Mouse (Mus musculus): ENCODE measurements around the gene Dnah10. TPM values are rescaled to one million over a fixed set of nuclear protein-coding genes. Genes with fewer than 3 reads are reported as not detected.

The Dnah10 gene
- polyA plus RNA-seq, 1 experiment from 2014 or later, result 0.18 TPM

DNA sequence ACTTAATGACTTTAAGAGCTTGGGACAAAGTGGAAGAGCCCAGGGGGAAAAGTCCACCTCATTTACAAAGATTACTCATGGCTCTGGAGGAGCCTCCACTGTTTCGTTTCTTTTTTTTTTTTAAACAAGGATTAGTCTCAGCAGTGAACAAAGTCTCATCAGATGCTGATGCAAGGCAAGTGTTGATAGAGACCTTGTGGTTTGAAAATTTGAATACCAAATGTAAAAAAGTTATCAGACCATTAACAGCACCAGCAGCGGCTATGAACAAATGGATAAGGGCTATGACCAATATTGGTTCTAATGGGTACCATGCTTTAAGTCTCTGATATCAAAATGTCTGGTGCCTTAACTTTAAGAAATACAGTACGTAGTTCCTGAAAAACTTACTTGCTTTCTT, 124.1 kb downstream of the Dnah10 start:
- 71% methylated on average over 3 of the region's 3 CpGs for WGBS

DNA sequence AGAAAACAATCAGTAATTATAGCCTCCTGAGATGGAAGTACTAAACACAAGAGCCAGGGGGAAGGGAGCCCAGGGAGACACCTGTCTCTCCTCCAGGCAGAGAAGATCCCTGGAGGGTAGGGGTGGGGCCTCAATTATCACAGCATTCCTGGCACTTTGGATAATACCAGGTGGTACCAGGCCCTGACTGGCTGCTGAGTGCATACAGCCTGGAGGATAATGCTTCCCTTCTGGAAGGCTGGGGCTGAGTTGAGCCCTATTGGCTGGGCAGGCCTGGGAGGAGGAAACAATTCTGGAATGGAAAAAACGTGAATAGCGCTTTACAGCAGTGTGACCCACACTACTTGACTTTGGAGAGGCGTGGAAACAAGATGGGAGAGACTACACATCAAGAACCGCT, 126.7 kb downstream of the Dnah10 start:
- no peaks in the 10 kb centered on the region for H3K36me3 ChIP-seq (ENCODE audit: control insufficient read depth, insufficient read depth, low read length)
- H3K9me3 ChIP-seq (ENCODE audit: control insufficient read depth, low read length), result no peaks in the 10 kb centered on the region
- no peak for DNase-seq
- H3K27me3 ChIP-seq (ENCODE audit: control insufficient read depth, insufficient read depth, low read length), result no peaks in the 10 kb centered on the region
- no peak overlapping the region for H3K4me3 ChIP-seq (replicated peaks; ENCODE audit: low read depth, low read length)
- H3K4me1 ChIP-seq (ENCODE audit: control insufficient read depth, insufficient read depth, low read length), result no peaks in the 10 kb centered on the region
- no peak overlapping the region for H3K4me2 ChIP-seq (ENCODE audit: low read length)
- ATAC-seq (ENCODE audit: low FRiP score, low TSS enrichment), result no peak
- H3K9ac ChIP-seq (replicated peaks; ENCODE audit: low read length), result no peak overlapping the region
- no peak overlapping the region for H3K27ac ChIP-seq (replicated peaks; ENCODE audit: low read depth, low read length)
- WGBS, result 53% methylated on average over 4 of the region's 4 CpGs

More for the DNA sequence above, 124.1 kb downstream of the Dnah10 start:
- H3K9me3 ChIP-seq (ENCODE audit: control insufficient read depth, low read length), result no peaks in the 10 kb centered on the region
- H3K27ac ChIP-seq (replicated peaks; ENCODE audit: low read depth, low read length), result no peak overlapping the region
- DNase-seq, result no peak
- no peaks in the 10 kb centered on the region for H3K36me3 ChIP-seq (ENCODE audit: control insufficient read depth, insufficient read depth, low read length)
- no peaks in the 10 kb centered on the region for H3K27me3 ChIP-seq (ENCODE audit: control insufficient read depth, insufficient read depth, low read length)
- H3K4me2 ChIP-seq (ENCODE audit: low read length), result no peak overlapping the region
- H3K4me3 ChIP-seq (replicated peaks; ENCODE audit: low read depth, low read length), result no peak overlapping the region
- H3K4me1 ChIP-seq (ENCODE audit: control insufficient read depth, insufficient read depth, low read length), result 0 out of 2 replicates have a peak, but pooled peaks cover under 1% of the 10 kb centered on the region
- ATAC-seq (ENCODE audit: low FRiP score, low TSS enrichment), result no peak
- H3K9ac ChIP-seq (replicated peaks; ENCODE audit: low read length), result no peak overlapping the region

DNA sequence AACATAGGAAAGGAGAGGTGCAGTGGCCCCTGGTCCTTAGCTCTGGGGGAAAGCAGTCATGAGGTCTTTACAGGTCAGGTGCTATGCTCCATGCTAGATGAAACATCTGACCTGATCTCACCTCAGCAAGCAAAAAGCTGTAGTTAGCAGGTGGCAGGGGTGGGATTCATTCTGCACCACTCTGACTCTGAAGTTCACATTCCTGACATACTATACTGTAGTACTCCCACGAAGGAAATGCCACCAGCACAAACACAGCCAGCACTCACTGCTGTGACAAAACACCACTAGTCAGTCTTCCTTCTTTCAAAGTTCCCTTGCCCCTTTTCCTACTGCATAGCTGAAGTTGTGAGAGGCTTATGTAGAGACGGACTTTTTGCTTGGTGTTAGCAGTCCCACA, 127.4 kb downstream of the Dnah10 start:
- Histone ChIP-seq H3K27me3 (ENCODE audit: control insufficient read depth, insufficient read depth, low read length) (no peaks in the 10 kb centered on the region), H3K36me3 (ENCODE audit: control insufficient read depth, insufficient read depth, low read length) (no peaks in the 10 kb centered on the region), H3K4me2 (ENCODE audit: low read length) (no peak overlapping the region), H3K4me1 (ENCODE audit: control insufficient read depth, insufficient read depth, low read length) (no peaks in the 10 kb centered on the region), H3K4me3 (replicated peaks; ENCODE audit: low read depth, low read length) (no peak overlapping the region), H3K9ac (replicated peaks; ENCODE audit: low read length) (no peak overlapping the region), H3K27ac (replicated peaks; ENCODE audit: low read depth, low read length) (no peak overlapping the region), H3K9me3 (ENCODE audit: control insufficient read depth, low read length) (no peaks in the 10 kb centered on the region)
- DNase-seq, result no peak
- 42% methylated on average over 2 of the region's 2 CpGs for WGBS
- no peak for ATAC-seq (ENCODE audit: low FRiP score, low TSS enrichment)

DNA sequence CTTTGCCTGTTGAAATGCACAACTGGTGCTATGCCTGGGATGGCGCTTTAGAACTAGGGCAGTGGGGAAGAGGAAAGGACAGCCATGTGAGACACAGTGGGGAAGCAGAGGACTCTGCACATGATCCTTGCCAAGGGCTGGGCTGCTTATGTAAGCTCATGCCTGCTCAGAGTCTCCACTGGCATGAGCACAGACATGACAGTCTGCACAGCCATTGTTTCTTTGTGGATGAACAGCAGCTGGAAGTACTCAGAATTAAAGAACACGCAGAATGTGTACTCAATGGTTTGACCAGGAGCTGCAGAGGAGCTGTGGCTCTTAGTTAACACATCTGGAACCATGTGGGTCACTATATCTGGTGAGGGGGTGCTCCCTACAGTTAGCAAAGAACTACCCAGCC, 128.2 kb downstream of the Dnah10 start:
- WGBS, result 83% methylated on average over 2 of the region's 2 CpGs
- no peak overlapping the region for H3K27ac ChIP-seq (replicated peaks; ENCODE audit: low read depth, low read length)
- H3K27me3 ChIP-seq (ENCODE audit: control insufficient read depth, insufficient read depth, low read length), result no peaks in the 10 kb centered on the region
- no peak for DNase-seq
- H3K9ac ChIP-seq (replicated peaks; ENCODE audit: low read length), result no peak overlapping the region
- H3K4me3 ChIP-seq (replicated peaks; ENCODE audit: low read depth, low read length), result no peak overlapping the region
- H3K36me3 ChIP-seq (ENCODE audit: control insufficient read depth, insufficient read depth, low read length), result no peaks in the 10 kb centered on the region
- no peaks in the 10 kb centered on the region for H3K9me3 ChIP-seq (ENCODE audit: control insufficient read depth, low read length)
- no peaks in the 10 kb centered on the region for H3K4me1 ChIP-seq (ENCODE audit: control insufficient read depth, insufficient read depth, low read length)
- no peak overlapping the region for H3K4me2 ChIP-seq (ENCODE audit: low read length)
- ATAC-seq (ENCODE audit: low FRiP score, low TSS enrichment), result no peak

DNA sequence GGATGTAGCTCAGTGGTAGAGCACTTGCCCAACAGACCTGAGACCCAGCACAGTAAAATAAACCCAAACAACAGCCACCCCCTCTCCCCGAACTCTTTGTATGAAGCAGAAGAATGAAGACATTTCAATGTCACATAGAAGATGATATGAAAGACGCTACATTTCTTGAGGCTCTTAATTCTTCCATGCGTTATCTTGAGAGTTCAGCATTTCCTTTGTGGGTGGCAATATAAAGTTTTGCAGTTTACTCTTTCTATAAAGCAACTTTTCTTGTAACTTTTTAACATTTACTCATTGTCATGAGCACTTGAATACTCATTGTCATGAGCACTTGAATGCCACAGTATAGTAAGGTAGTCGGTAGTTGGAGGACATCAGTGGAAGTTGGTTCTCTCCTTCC, 129.3 kb downstream of the Dnah10 start:
- WGBS, result 93% methylated on average over 4 of the region's 4 CpGs
- DNase-seq, result no peak
- Histone ChIP-seq H3K4me1 (ENCODE audit: control insufficient read depth, insufficient read depth, low read length) (0 out of 2 replicates have a peak, but pooled peaks cover 3% of the 10 kb centered on the region), H3K9ac (replicated peaks; ENCODE audit: low read length) (no peak overlapping the region), H3K9me3 (ENCODE audit: control insufficient read depth, low read length) (no peaks in the 10 kb centered on the region), H3K4me3 (replicated peaks; ENCODE audit: low read depth, low read length) (no peak overlapping the region), H3K27ac (replicated peaks; ENCODE audit: low read depth, low read length) (no peak overlapping the region), H3K27me3 (ENCODE audit: control insufficient read depth, insufficient read depth, low read length) (no peaks in the 10 kb centered on the region), H3K4me2 (ENCODE audit: low read length) (no peak overlapping the region), H3K36me3 (ENCODE audit: control insufficient read depth, insufficient read depth, low read length) (no peaks in the 10 kb centered on the region)
- ATAC-seq (ENCODE audit: low FRiP score, low TSS enrichment), result no peak

DNA sequence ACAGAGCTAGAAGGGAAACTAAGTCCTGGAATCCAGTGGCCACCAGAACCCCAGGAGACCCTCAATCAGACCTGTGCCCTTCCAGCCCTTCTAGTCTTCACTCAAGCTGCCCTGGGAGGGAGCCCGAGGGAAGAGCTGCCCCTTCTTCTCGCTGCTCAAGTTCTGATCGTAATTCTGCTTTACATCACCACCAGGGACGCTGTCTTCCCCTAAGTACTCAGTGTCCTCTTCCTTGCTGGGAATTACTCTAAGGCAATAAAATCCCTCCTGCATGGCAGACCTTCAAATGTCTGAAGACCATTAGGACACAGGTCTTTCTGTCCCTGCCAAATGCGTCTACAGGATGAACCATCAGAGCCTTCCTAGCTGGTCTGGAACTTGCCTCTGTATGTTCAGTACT, 135.1 kb downstream of the Dnah10 start:
- 15% methylated on average over 5 of the region's 5 CpGs for WGBS
- Histone ChIP-seq H3K4me3 (replicated peaks; ENCODE audit: low read depth, low read length) (no peak overlapping the region), H3K27me3 (ENCODE audit: control insufficient read depth, insufficient read depth, low read length) (no peaks in the 10 kb centered on the region), H3K36me3 (ENCODE audit: control insufficient read depth, insufficient read depth, low read length) (0 out of 2 replicates have a peak, but pooled peaks cover 2% of the 10 kb centered on the region), H3K4me2 (ENCODE audit: low read length) (peak overlapping the region; percentile 89), H3K4me1 (ENCODE audit: control insufficient read depth, insufficient read depth, low read length) (peaks cover 33% of the 10 kb centered on the region), H3K27ac (replicated peaks; ENCODE audit: low read depth, low read length) (no peak overlapping the region), H3K9me3 (ENCODE audit: control insufficient read depth, low read length) (no peaks in the 10 kb centered on the region), H3K9ac (replicated peaks; ENCODE audit: low read length) (no peak overlapping the region)
- no peak for ATAC-seq (ENCODE audit: low FRiP score, low TSS enrichment)
- DNase-seq, result peak; percentile 58

DNA sequence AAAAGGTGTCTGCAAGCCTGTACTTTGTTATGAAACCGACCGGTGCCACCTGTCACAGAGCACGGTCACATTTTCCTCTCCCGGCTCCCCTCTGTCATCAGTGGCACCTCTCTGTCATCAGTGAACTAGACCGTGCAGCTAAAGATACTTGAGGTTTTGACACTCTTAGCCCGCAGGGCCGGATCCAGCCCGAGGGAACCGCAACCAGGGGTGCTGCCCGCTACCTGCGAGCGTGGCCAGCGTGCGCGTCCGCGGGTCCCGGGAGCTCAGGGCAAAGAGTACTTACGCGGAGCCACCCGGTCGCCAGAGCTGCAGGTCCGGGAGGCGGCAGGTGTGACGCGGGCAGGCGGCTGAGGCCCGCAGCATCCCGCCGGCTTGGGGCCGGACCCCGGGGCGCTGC, 136.6 kb downstream of the Dnah10 start:
- ATAC-seq (ENCODE audit: low FRiP score, low TSS enrichment), result no peak
- no peaks in the 10 kb centered on the region for H3K9me3 ChIP-seq (ENCODE audit: control insufficient read depth, low read length)
- peak overlapping the region; percentile 88 for H3K4me3 ChIP-seq (replicated peaks; ENCODE audit: low read depth, low read length)
- H3K27ac ChIP-seq (replicated peaks; ENCODE audit: low read depth, low read length), result peak overlapping the region; percentile 92
- WGBS, result under 1% methylated on average over 33 of the region's 33 CpGs
- no peaks in the 10 kb centered on the region for H3K27me3 ChIP-seq (ENCODE audit: control insufficient read depth, insufficient read depth, low read length)
- peak overlapping the region; percentile 89 for H3K4me2 ChIP-seq (ENCODE audit: low read length)
- H3K36me3 ChIP-seq (ENCODE audit: control insufficient read depth, insufficient read depth, low read length), result peaks cover 5% of the 10 kb centered on the region; the same call in 1 of the 2 replicates
- peak overlapping the region; percentile 80 for H3K9ac ChIP-seq (replicated peaks; ENCODE audit: low read length)
- peak; percentile 51 for DNase-seq
- H3K4me1 ChIP-seq (ENCODE audit: control insufficient read depth, insufficient read depth, low read length), result peaks cover 35% of the 10 kb centered on the region

DNA sequence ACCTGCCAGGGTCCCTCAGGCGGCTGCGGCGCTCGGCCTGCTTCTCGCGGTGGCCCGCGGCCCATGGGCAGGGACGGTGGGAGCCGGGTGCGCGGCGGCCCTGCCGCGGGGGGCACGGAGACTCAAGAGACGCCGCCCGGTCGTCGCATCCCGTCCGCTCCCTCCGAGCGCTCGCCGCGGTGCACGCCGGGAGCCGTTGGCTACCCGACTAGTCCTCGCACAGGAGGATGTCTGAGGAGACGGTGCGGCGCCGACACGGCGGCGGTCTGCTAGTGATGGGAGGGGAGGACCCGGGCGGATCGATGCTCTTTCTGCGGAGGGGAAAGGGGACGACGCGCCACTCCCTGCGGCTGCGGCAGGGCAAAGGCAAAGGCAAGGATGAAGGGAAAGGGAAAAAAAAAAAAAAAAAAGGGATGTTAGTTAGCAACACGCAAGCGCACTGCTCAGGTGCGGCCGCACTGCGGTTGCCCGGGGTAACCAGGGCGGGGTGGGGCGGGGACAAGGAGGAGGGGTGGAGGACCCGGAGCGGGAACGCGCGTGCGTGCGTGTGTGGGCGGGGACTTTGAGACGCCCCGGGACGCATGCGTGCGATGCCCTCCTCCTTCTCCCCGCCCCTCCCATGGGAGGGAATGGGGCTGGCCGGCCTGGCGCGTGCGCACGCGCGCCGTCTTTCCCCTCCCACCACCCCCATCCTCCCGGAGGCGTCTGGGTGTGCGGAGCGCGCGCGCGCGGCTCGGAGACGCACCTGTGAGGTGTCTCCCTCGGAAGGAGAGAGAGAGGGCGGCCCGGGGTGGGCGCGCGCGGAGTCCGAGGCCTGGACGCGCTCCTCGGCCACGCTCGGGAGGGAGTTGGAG, 137.4 kb downstream of the Dnah10 start, which contains the start of the genes Ccdc92 and Zfp664:
Gene Ccdc92, minus strand, starts transcription at position 412 of the 854 bp plus-strand sequence.
Gene Zfp664, plus strand, starts transcription at position 679 of the 854 bp plus-strand sequence.
- Histone ChIP-seq H3K4me1 (ENCODE audit: control insufficient read depth, insufficient read depth, low read length) (peaks cover 35% of the 10 kb centered on the region), H3K36me3 (ENCODE audit: control insufficient read depth, insufficient read depth, low read length) (peaks cover 5% of the 10 kb centered on the region; the same call in 1 of the 2 replicates), H3K27ac (replicated peaks; ENCODE audit: low read depth, low read length) (peak within 1 kb of the TSS; percentile 94), H3K9me3 (ENCODE audit: control insufficient read depth, low read length) (no peaks in the 10 kb centered on the region), H3K4me3 (replicated peaks; ENCODE audit: low read depth, low read length) (peak within 1 kb of the TSS; percentile 88), H3K9ac (replicated peaks; ENCODE audit: low read length) (peak within 1 kb of the TSS; percentile 95), H3K4me2 (ENCODE audit: low read length) (peak within 1 kb of the TSS; percentile 89), H3K27me3 (ENCODE audit: control insufficient read depth, insufficient read depth, low read length) (no peaks in the 10 kb centered on the region)
- ATAC-seq (ENCODE audit: low FRiP score, low TSS enrichment), result peak; percentile 93
- WGBS, result under 1% methylated on average over 98 of the region's 103 CpGs
- DNase-seq, result peak; percentile 100

Data from midbrain, embryonic 14.5 days (tissue).